9 mouse cellular contexts compared by ENCODE assay signal in the genomic region with DNA sequence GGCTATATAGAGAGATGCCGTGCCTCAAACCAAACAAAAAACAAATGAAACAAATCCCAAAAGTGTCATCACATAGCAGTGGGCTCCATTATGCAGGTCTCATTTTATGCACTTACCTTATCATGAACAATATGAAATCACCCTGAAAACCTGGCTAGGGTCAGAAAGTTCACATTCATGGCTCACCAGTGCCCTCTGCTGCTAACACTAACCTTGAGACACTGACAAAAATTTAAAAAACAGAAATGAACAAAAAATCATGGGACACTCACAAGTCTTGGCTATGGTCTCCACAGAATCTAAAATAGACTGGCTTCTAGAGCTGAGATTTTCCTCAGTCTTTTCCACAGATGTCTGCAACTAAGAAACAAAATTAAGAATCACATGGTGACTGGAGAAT. TPM values are rescaled to one million over a fixed set of nuclear protein-coding genes. Genes with fewer than 3 reads are reported as not detected.
DNase-seq lines count a peak whose midpoint lies in the region; ATAC-seq lines count a peak whose summit lies in the region.
"Had no signal": no experiment of that assay in that cellular context is flagged by ENCODE, and none has a peak within 500 bp of the region (broad histone marks: within the 10 kb centered on the region; RNA-seq: fewer than 3 reads in every experiment).

No protein-coding gene starts in this region.

- H3K9me3 ChIP-seq in liver, embryonic 12.5 days (replicated peaks): no peaks in the 10 kb centered on the region
- no peaks in the 10 kb centered on the region for H3K9me3 ChIP-seq in midbrain, embryonic 16.5 days (replicated peaks; ENCODE audit: control insufficient read depth, low read length, poor library complexity, severe bottlenecking)
- H3K9me3 ChIP-seq: neural tube, embryonic 12.5 days had no signal

- H3K36me3 ChIP-seq in liver, embryonic 12.5 days: no peaks in the 10 kb centered on the region
- no peaks in the 10 kb centered on the region for H3K36me3 ChIP-seq in midbrain, embryonic 16.5 days (ENCODE audit: control insufficient read depth, insufficient read depth, low read length)
- H3K36me3 ChIP-seq: neural tube, embryonic 12.5 days had no signal

- H3K4me1 ChIP-seq in liver, embryonic 12.5 days: no peaks in the 10 kb centered on the region
- no peaks in the 10 kb centered on the region for H3K4me1 ChIP-seq in midbrain, embryonic 16.5 days (ENCODE audit: control insufficient read depth, insufficient read depth, low read length)
- H3K4me1 ChIP-seq: neural tube, embryonic 12.5 days had no signal

- no peak overlapping the region for H3K4me3 ChIP-seq in liver, embryonic 12.5 days
- H3K4me3 ChIP-seq in midbrain, embryonic 16.5 days (ENCODE audit: low read depth, low read length): no peak overlapping the region
- H3K4me3 ChIP-seq: neural tube, embryonic 12.5 days had no signal

- no peaks in the 10 kb centered on the region for H3K27me3 ChIP-seq in liver, embryonic 12.5 days (replicated peaks)
- no peaks in the 10 kb centered on the region for H3K27me3 ChIP-seq in midbrain, embryonic 16.5 days (ENCODE audit: control insufficient read depth, insufficient read depth, low read depth, low read length)
- H3K27me3 ChIP-seq: neural tube, embryonic 12.5 days had no signal

- peak; percentile 37 for DNase-seq in embryo, embryonic 10 days (ENCODE audit: low spot score)
- DNase-seq in embryo, embryonic 9.5 days (ENCODE audit: extremely low spot score): no peak
- DNase-seq in liver: peak; percentile 32
- DNase-seq in c-Kit-positive CD71-positive TER-119-negative erythroid progenitor cells, embryonic 14.5 days (ENCODE audit: low read depth): peak; percentile 27
- peak; percentile 21 for DNase-seq in naive thymus-derived CD4-positive, alpha-beta T cell, adult 2 months (ENCODE audit: low read depth)
- DNase-seq in right cerebral cortex, adult 18-20 months: no peak

- 67% methylated on average over 1 of the region's 1 CpGs for WGBS in liver, embryonic 12.5 days (ENCODE audit: insufficient replicate concordance)
- WGBS in midbrain, embryonic 16.5 days: 85% methylated on average over 1 of the region's 1 CpGs

- H3K9ac ChIP-seq in liver, embryonic 12.5 days: no peak overlapping the region
- no peak overlapping the region for H3K9ac ChIP-seq in midbrain, embryonic 16.5 days (ENCODE audit: low read depth, low read length)
- H3K9ac ChIP-seq: neural tube, embryonic 12.5 days had no signal

- no peak overlapping the region for H3K27ac ChIP-seq in liver, embryonic 12.5 days
- H3K27ac ChIP-seq in midbrain, embryonic 16.5 days (ENCODE audit: low read length): no peak overlapping the region
- H3K27ac ChIP-seq: neural tube, embryonic 12.5 days had no signal

- H3K4me2 ChIP-seq in liver, embryonic 12.5 days: no peak overlapping the region
- no peak overlapping the region for H3K4me2 ChIP-seq in midbrain, embryonic 16.5 days (ENCODE audit: low read length)
- H3K4me2 ChIP-seq: neural tube, embryonic 12.5 days had no signal

- ATAC-seq in liver, embryonic 12.5 days: no peak
- ATAC-seq in midbrain, embryonic 16.5 days: no peak

RNA-seq across cellular contexts. Expression of a gene that starts 16.1 kb away (rescaled TPM):
- 0.55 TPM in 2 replicates for polyA plus RNA-seq in liver, embryonic 12.5 days (2016; fragmentation: Nextera tagmentation; extraction: Ambion mirVana)
- 1.7 and 2.6 TPM in 2 replicates for polyA plus RNA-seq in midbrain, embryonic 16.5 days (2015; fragmentation: Nextera tagmentation; extraction: Ambion mirVana)

RNA-seq across cellular contexts. Expression of a gene that starts 19.6 kb away (rescaled TPM):
- 0.32 and 0.59 TPM in 2 replicates for polyA plus RNA-seq in liver, embryonic 12.5 days (2016; fragmentation: Nextera tagmentation; extraction: Ambion mirVana)
- polyA plus RNA-seq in midbrain, embryonic 16.5 days (2015; fragmentation: Nextera tagmentation; extraction: Ambion mirVana): 2.3 and 2.5 TPM in 2 replicates

RNA-seq across cellular contexts. Expression of a gene that starts 24.1 kb away (rescaled TPM):
- polyA plus RNA-seq in liver, embryonic 12.5 days (2016; fragmentation: Nextera tagmentation; extraction: Ambion mirVana): not detected in 2 replicates
- not detected in 2 replicates for polyA plus RNA-seq in midbrain, embryonic 16.5 days (2015; fragmentation: Nextera tagmentation; extraction: Ambion mirVana)
- polyA plus RNA-seq: neural tube, embryonic 12.5 days had no signal

RNA-seq across cellular contexts. Expression of a gene that starts 48.1 kb away (rescaled TPM):
- polyA plus RNA-seq in liver, embryonic 12.5 days (2016; fragmentation: Nextera tagmentation; extraction: Ambion mirVana): 28.5 and 32.9 TPM in 2 replicates
- polyA plus RNA-seq in midbrain, embryonic 16.5 days (2015; fragmentation: Nextera tagmentation; extraction: Ambion mirVana): 65.2 and 69.3 TPM in 2 replicates

RNA-seq across cellular contexts. Expression of a gene that starts 49.2 kb away (rescaled TPM):
- polyA plus RNA-seq in liver, embryonic 12.5 days (2016; fragmentation: Nextera tagmentation; extraction: Ambion mirVana): 17.7 and 18.8 TPM in 2 replicates
- 72.6 and 81.0 TPM in 2 replicates for polyA plus RNA-seq in midbrain, embryonic 16.5 days (2015; fragmentation: Nextera tagmentation; extraction: Ambion mirVana)

Comparison
In these comparisons a context has a peak if more than half of its experiments do, and no peak if none do; other contexts are left out.
1. DNase-seq: peak in embryo, embryonic 10 days (single experiment), liver (single experiment), c-Kit-positive CD71-positive TER-119-negative erythroid progenitor cells, embryonic 14.5 days (single experiment) and naive thymus-derived CD4-positive, alpha-beta T cell, adult 2 months (single experiment); none in embryo, embryonic 9.5 days (single experiment) and right cerebral cortex, adult 18-20 months (single experiment).